Mouse (Mus musculus) testis, postnatal 14 days (tissue): ENCODE measurements around the gene Nup133.

ENCODE experiments used
- DNase-seq: peaks from one replicate; pipeline ENCODE4 v3.0.0; 2021; ENCODE audit warnings: low spot score

Gene Nup133

GRCm38 (mm10) chr8:123887956-123888355 lies 61.1 kb downstream of the Nup133 start:
- no peak for DNase-seq

- DNase-seq, result no peak
Observed at GRCm38 (mm10) chr8:123887163-123887562, 61.9 kb downstream of the Nup133 start.

GRCm38 (mm10) chr8:123884721-123885565 lies 64.1 kb downstream of the Nup133 start:
- no peak for DNase-seq

- DNase-seq, result no peak
Observed at GRCm38 (mm10) chr8:123883094-123883493, 66.0 kb downstream of the Nup133 start.

- no peak for DNase-seq
Observed at GRCm38 (mm10) chr8:123882412-123882811, 66.7 kb downstream of the Nup133 start.

- DNase-seq, result no peak
Observed at GRCm38 (mm10) chr8:123880821-123881350, 68.2 kb downstream of the Nup133 start.

- DNase-seq, result no peak
Observed at GRCm38 (mm10) chr8:123880271-123880670, 68.8 kb downstream of the Nup133 start.

- no peak for DNase-seq
Observed at GRCm38 (mm10) chr8:123877865-123878264, 71.2 kb downstream of the Nup133 start.

GRCm38 (mm10) chr8:123874324-123874723 lies 74.7 kb downstream of the Nup133 start:
- no peak for DNase-seq

GRCm38 (mm10) chr8:123873364-123873763 lies 75.7 kb downstream of the Nup133 start:
- DNase-seq, result no peak

GRCm38 (mm10) chr8:123872048-123872447 lies 77.0 kb downstream of the Nup133 start:
- no peak for DNase-seq

- DNase-seq, result no peak
Observed at GRCm38 (mm10) chr8:123866971-123867370, 82.1 kb downstream of the Nup133 start.

GRCm38 (mm10) chr8:123865786-123866185 lies 83.3 kb downstream of the Nup133 start:
- no peak for DNase-seq

- no peak for DNase-seq
Observed at GRCm38 (mm10) chr8:123860386-123860785, 88.7 kb downstream of the Nup133 start.

GRCm38 (mm10) chr8:123859648-123860259 lies 89.3 kb downstream of the Nup133 start, which contains the start of gene Ccsap:
Ccsap (minus strand) TSS chr8:123860209.
- peak; percentile 34 for DNase-seq

- peak; percentile 82 for DNase-seq
Observed at GRCm38 (mm10) chr8:123858941-123859647, 90.0 kb downstream of the Nup133 start.

GRCm38 (mm10) chr8:123858574-123858940 lies 90.5 kb downstream of the Nup133 start:
- DNase-seq, result no peak

- no peak for DNase-seq
Observed at GRCm38 (mm10) chr8:123857361-123857760, 91.7 kb downstream of the Nup133 start.

- DNase-seq, result no peak
Observed at GRCm38 (mm10) chr8:123854733-123855475, 94.2 kb downstream of the Nup133 start.

GRCm38 (mm10) chr8:123854252-123854651 lies 94.8 kb downstream of the Nup133 start:
- DNase-seq, result no peak

GRCm38 (mm10) chr8:123851590-123851989 lies 97.5 kb downstream of the Nup133 start:
- no peak for DNase-seq

- DNase-seq, result no peak
Observed at GRCm38 (mm10) chr8:123849352-123849751, 99.7 kb downstream of the Nup133 start.
